Mouse (Mus musculus) C2C12 (cell line): ENCODE data around the gene Tubb2b.
"Not testable (repeated sequence)": the region's sequence is repeated elsewhere in the genome, so short reads cannot be mapped to it uniquely, and the experiment has no call there.

Source experiments
- CEBPB ChIP-seq: IDR thresholded peaks from one replicate; pipeline ENCODE4 v1.6.1; 2011; ENCODE audit warnings: low read depth, mild to moderate bottlenecking, control low read depth, moderate library complexity
- CTCF ChIP-seq: IDR thresholded peaks from one replicate; pipeline ENCODE4 v1.5.1; 2011; ENCODE audit not compliant: control insufficient read depth, insufficient read depth, insufficient read length
- MAX ChIP-seq: IDR thresholded peaks from one replicate; pipeline ENCODE4 v1.6.1; 2011; ENCODE audit warnings: mild to moderate bottlenecking, control low read depth
- MYOD1 ChIP-seq: IDR thresholded peaks from one replicate; pipeline ENCODE4 v1.6.1; 2011; ENCODE audit warnings: low read depth; ENCODE audit not compliant: control insufficient read depth, insufficient read length
- USF1 ChIP-seq: IDR thresholded peaks from one replicate; pipeline ENCODE4 v1.6.1; 2011; ENCODE audit warnings: low read depth, mild to moderate bottlenecking, control low read depth, moderate library complexity

- TF ChIP-seq CTCF, USF1, CEBPB: not testable (repeated sequence)
- TF ChIP-seq MAX (peak; percentile 63), MYOD1 (peak; percentile 81)
Measured at GRCm38 (mm10) chr13:34088201-34088649, 42.0 kb downstream of the Tubb2b start.
